Mouse (Mus musculus): ENCODE results near the gene Ago3. TPM values are rescaled to one million over a fixed set of nuclear protein-coding genes. Genes with fewer than 3 reads are reported as not detected.

The Ago3 gene
- polyA plus RNA-seq, 1 experiment from 2014 or later: 17.4 TPM

GRCm38 (mm10) chr4:126454547-126455254 is 25.3 kb upstream of the Ago3 start:
- H3K4me1 ChIP-seq (replicated peaks): no peaks in the 10 kb centered on the region
- ATAC-seq (ENCODE audit: low read depth): no peak

GRCm38 (mm10) chr4:126450268-126450667 is 20.9 kb upstream of the Ago3 start:
- Histone ChIP-seq H3K9ac (no peak overlapping the region), H3K9me3 (no peaks in the 10 kb centered on the region), H3K4me1 (replicated peaks) (no peaks in the 10 kb centered on the region), H3K27ac (replicated peaks) (no peak overlapping the region), H3K4me3 (no peak overlapping the region), H3K27me3 (no peaks in the 10 kb centered on the region), H3K36me3 (peaks cover 92% of the 10 kb centered on the region), H3K4me2 (no peak overlapping the region)
- 82% methylated on average over 1 of the region's 1 CpGs for WGBS
- no peak for ATAC-seq (ENCODE audit: low read depth)

More at GRCm38 (mm10) chr4:126454547-126455254, 25.3 kb upstream of the Ago3 start:
- Histone ChIP-seq H3K4me2 (no peak overlapping the region), H3K27ac (replicated peaks) (no peak overlapping the region), H3K4me3 (no peak overlapping the region), H3K9ac (no peak overlapping the region), H3K9me3 (no peaks in the 10 kb centered on the region), H3K27me3 (no peaks in the 10 kb centered on the region), H3K36me3 (peaks cover 98% of the 10 kb centered on the region)
- WGBS: 95% methylated on average over 5 of the region's 5 CpGs

- Histone ChIP-seq H3K9me3 (no peaks in the 10 kb centered on the region), H3K9ac (no peak overlapping the region), H3K4me3 (no peak overlapping the region), H3K27me3 (no peaks in the 10 kb centered on the region), H3K4me2 (no peak overlapping the region), H3K4me1 (replicated peaks) (no peaks in the 10 kb centered on the region), H3K27ac (replicated peaks) (no peak overlapping the region), H3K36me3 (peaks cover 87% of the 10 kb centered on the region)
- ATAC-seq (ENCODE audit: low read depth): no peak
- 88% methylated on average over 7 of the region's 7 CpGs for WGBS
Measured at GRCm38 (mm10) chr4:126447126-126447525, 17.8 kb upstream of the Ago3 start.

- Histone ChIP-seq H3K36me3 (peaks cover 88% of the 10 kb centered on the region), H3K4me1 (replicated peaks) (no peaks in the 10 kb centered on the region), H3K4me2 (no peak overlapping the region), H3K9me3 (no peaks in the 10 kb centered on the region), H3K27ac (replicated peaks) (no peak overlapping the region), H3K9ac (no peak overlapping the region), H3K27me3 (no peaks in the 10 kb centered on the region), H3K4me3 (no peak overlapping the region)
- WGBS: 95% methylated on average over 3 of the region's 3 CpGs
- ATAC-seq (ENCODE audit: low read depth): no peak
Measured at GRCm38 (mm10) chr4:126444528-126444927, 15.2 kb upstream of the Ago3 start.

GRCm38 (mm10) chr4:126438261-126438660 is 8.9 kb upstream of the Ago3 start:
- Histone ChIP-seq H3K9me3 (no peaks in the 10 kb centered on the region), H3K36me3 (peaks cover 89% of the 10 kb centered on the region), H3K9ac (no peak overlapping the region), H3K4me1 (replicated peaks) (no peaks in the 10 kb centered on the region), H3K27ac (replicated peaks) (no peak overlapping the region), H3K27me3 (no peaks in the 10 kb centered on the region), H3K4me2 (no peak overlapping the region), H3K4me3 (no peak overlapping the region)
- ATAC-seq (ENCODE audit: low read depth): no peak
- 84% methylated on average over 5 of the region's 5 CpGs for WGBS

- H3K4me1 ChIP-seq (replicated peaks): no peaks in the 10 kb centered on the region
- H3K9me3 ChIP-seq: no peaks in the 10 kb centered on the region
- WGBS: 73% methylated on average over 2 of the region's 2 CpGs
- H3K4me2 ChIP-seq: no peak overlapping the region
- H3K36me3 ChIP-seq: peaks cover 70% of the 10 kb centered on the region
- H3K4me3 ChIP-seq: no peak overlapping the region
- no peak overlapping the region for H3K9ac ChIP-seq
- H3K27ac ChIP-seq (replicated peaks): 0 out of 2 replicates have a peak overlapping the region, but pooled peaks have one; percentile 9
- no peaks in the 10 kb centered on the region for H3K27me3 ChIP-seq
- no peak for ATAC-seq (ENCODE audit: low read depth)
Measured at GRCm38 (mm10) chr4:126436268-126436667, 6.9 kb upstream of the Ago3 start.

- Histone ChIP-seq H3K27ac (replicated peaks) (no peak overlapping the region), H3K4me2 (no peak overlapping the region), H3K9me3 (no peaks in the 10 kb centered on the region), H3K36me3 (peaks cover 49% of the 10 kb centered on the region), H3K4me3 (no peak overlapping the region), H3K9ac (no peak overlapping the region), H3K4me1 (replicated peaks) (peaks cover 4% of the 10 kb centered on the region), H3K27me3 (no peaks in the 10 kb centered on the region)
- WGBS: 92% methylated on average over 2 of the region's 2 CpGs
- ATAC-seq (ENCODE audit: low read depth): no peak
Measured at GRCm38 (mm10) chr4:126434094-126434493, 4.7 kb upstream of the Ago3 start.

GRCm38 (mm10) chr4:126433175-126433574 is 3.8 kb upstream of the Ago3 start:
- no peaks in the 10 kb centered on the region for H3K27me3 ChIP-seq
- 87% methylated on average over 4 of the region's 4 CpGs for WGBS
- H3K9me3 ChIP-seq: no peaks in the 10 kb centered on the region
- no peak for ATAC-seq (ENCODE audit: low read depth)
- peaks cover 12% of the 10 kb centered on the region for H3K4me1 ChIP-seq (replicated peaks)
- no peak overlapping the region for H3K4me2 ChIP-seq
- no peak overlapping the region for H3K4me3 ChIP-seq
- no peak overlapping the region for H3K27ac ChIP-seq (replicated peaks)
- H3K36me3 ChIP-seq: peaks cover 40% of the 10 kb centered on the region
- H3K9ac ChIP-seq: no peak overlapping the region

- Histone ChIP-seq H3K27ac (replicated peaks) (no peak overlapping the region), H3K27me3 (no peaks in the 10 kb centered on the region), H3K9ac (no peak overlapping the region), H3K4me2 (no peak overlapping the region), H3K36me3 (peaks cover 26% of the 10 kb centered on the region), H3K4me1 (replicated peaks) (peaks cover 21% of the 10 kb centered on the region), H3K9me3 (no peaks in the 10 kb centered on the region), H3K4me3 (no peak overlapping the region)
- 83% methylated on average over 4 of the region's 4 CpGs for WGBS
- no peak for ATAC-seq (ENCODE audit: low read depth)
Measured at GRCm38 (mm10) chr4:126431746-126432145, 2.4 kb upstream of the Ago3 start.

GRCm38 (mm10) chr4:126428682-126429346 is 542 bp downstream of the Ago3 start:
- Histone ChIP-seq H3K27ac (replicated peaks) (peak overlapping the region; percentile 93), H3K4me1 (replicated peaks) (peaks cover 21% of the 10 kb centered on the region), H3K4me3 (peak overlapping the region; percentile 95), H3K9ac (peak overlapping the region; percentile 93), H3K4me2 (peak overlapping the region; percentile 95), H3K9me3 (no peaks in the 10 kb centered on the region), H3K36me3 (no peaks in the 10 kb centered on the region; the same call in 1 of the 2 replicates), H3K27me3 (no peaks in the 10 kb centered on the region)
- peak; percentile 76 for ATAC-seq (ENCODE audit: low read depth)
- 3% methylated on average over 24 of the region's 24 CpGs for WGBS

GRCm38 (mm10) chr4:126423866-126424265 is 5.5 kb downstream of the Ago3 start:
- Histone ChIP-seq H3K9me3 (no peaks in the 10 kb centered on the region), H3K4me1 (replicated peaks) (peaks cover 16% of the 10 kb centered on the region), H3K4me3 (no peak overlapping the region), H3K36me3 (no peaks in the 10 kb centered on the region), H3K4me2 (no peak overlapping the region), H3K27me3 (no peaks in the 10 kb centered on the region), H3K27ac (replicated peaks) (no peak overlapping the region), H3K9ac (no peak overlapping the region)
- ATAC-seq (ENCODE audit: low read depth): no peak
- 92% methylated on average over 2 of the region's 2 CpGs for WGBS

GRCm38 (mm10) chr4:126415707-126416106 is 13.6 kb downstream of the Ago3 start:
- H3K4me2 ChIP-seq: no peak overlapping the region
- H3K27ac ChIP-seq (replicated peaks): no peak overlapping the region
- H3K9ac ChIP-seq: no peak overlapping the region
- no peak for ATAC-seq (ENCODE audit: low read depth)
- H3K4me3 ChIP-seq: no peak overlapping the region
- peaks cover 9% of the 10 kb centered on the region; the same call in 1 of the 2 replicates for H3K36me3 ChIP-seq
- no peaks in the 10 kb centered on the region for H3K9me3 ChIP-seq
- H3K4me1 ChIP-seq (replicated peaks): no peaks in the 10 kb centered on the region
- no peaks in the 10 kb centered on the region for H3K27me3 ChIP-seq
